Mouse (Mus musculus) cortical plate, adult 2 months (tissue): ENCODE measurements around the gene Adh6b.
"Not testable (repeated sequence)": the region's sequence is repeated elsewhere in the genome, so short reads cannot be mapped to it uniquely, and the experiment has no call there.

ENCODE experiments used
- CTCF ChIP-seq: fragments of 200-500 bp; IDR thresholded peaks from 2 replicates; pipeline ENCODE4 v1.5.1; 2011; ENCODE audit warnings: mild to moderate bottlenecking, control low read depth, low read length; ENCODE audit not compliant: insufficient read depth; ENCODE audit errors: extremely low read depth
- POLR2A ChIP-seq: fragments of 200-500 bp; IDR thresholded peaks from 2 replicates; pipeline ENCODE4 v1.6.1; 2011; ENCODE audit warnings: mild to moderate bottlenecking, low read length, control low read depth; ENCODE audit not compliant: insufficient read depth; ENCODE audit errors: extremely low read depth

DNA sequence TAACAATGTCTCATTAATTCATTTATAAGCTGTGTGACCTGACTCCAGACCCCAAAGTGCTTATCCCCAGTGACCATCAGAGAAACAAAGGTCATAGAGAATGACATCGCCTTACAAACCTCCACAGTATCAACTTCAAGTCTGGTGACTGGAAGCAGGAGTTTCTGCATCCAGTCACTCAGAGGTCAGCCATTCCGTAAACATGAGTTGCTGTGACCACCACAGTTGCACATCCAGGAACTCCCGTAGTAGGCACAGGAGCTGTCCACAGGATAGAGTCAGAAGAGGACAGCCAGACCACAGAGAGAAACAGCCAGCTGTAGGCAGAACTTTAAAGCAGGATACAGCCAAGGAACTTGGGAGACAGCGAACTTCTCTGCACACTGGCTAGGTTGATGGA, 28.7 kb downstream of the Adh6b start:
- not testable (repeated sequence) for TF ChIP-seq POLR2A, CTCF
